Mouse (Mus musculus) cerebellum, adult 2 months (tissue): ENCODE measurements around the gene Olfr1349.

Experiments
- CTCF ChIP-seq: fragments of 200-500 bp; IDR thresholded peaks from 2 replicates; pipeline ENCODE4 v1.5.1; 2011; ENCODE audit warnings: low read depth, mild to moderate bottlenecking, control low read depth, low read length, moderate library complexity, borderline replicate concordance; ENCODE audit not compliant: insufficient read depth
- POLR2A ChIP-seq: fragments of 200-500 bp; IDR thresholded peaks from 2 replicates; pipeline ENCODE4 v1.6.1; 2011; ENCODE audit warnings: low read length, control low read depth, borderline replicate concordance; ENCODE audit not compliant: insufficient read depth

DNA sequence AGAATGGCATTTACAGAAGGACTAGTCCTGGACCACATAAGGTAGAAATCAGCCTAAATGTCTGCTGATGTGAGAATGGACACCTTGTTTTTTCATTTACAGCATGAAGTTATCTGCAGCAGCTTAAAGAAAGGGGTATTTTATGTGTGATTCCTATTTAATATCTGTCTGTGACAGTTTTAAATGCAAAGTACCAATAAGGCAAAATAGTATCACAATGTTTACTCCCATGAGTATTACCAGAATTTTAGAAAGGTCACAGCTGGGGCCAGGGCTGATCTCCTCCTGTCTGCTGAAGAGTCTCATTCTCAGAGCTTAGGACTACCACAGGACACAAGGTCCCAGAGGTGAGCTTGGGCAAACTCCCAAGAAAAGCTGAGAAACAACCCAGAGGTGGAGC lies 41.8 kb upstream of the Olfr1349 start, which contains the start of gene Olfr1350:
- TF ChIP-seq CTCF (no peak), POLR2A (no peak)
